Mouse (Mus musculus) gastrocnemius, adult 18-20 months (tissue): ENCODE results near the gene Kif12. TPM values are rescaled to one million over a fixed set of nuclear protein-coding genes. Genes with fewer than 3 reads are reported as not detected.

ENCODE experiments used
- DNase-seq: peaks from one replicate; pipeline ENCODE4 v3.0.0; 2021; ENCODE audit warnings: low spot score
- total RNA-seq, 2 experiments: library from RNA; stranded (reverse); gene quantifications; 2 replicates each; pipeline ENCODE4 v1.2.3; 2021

The Kif12 gene
- total RNA-seq, 2 experiments from 2014 or later: not detected

DNA sequence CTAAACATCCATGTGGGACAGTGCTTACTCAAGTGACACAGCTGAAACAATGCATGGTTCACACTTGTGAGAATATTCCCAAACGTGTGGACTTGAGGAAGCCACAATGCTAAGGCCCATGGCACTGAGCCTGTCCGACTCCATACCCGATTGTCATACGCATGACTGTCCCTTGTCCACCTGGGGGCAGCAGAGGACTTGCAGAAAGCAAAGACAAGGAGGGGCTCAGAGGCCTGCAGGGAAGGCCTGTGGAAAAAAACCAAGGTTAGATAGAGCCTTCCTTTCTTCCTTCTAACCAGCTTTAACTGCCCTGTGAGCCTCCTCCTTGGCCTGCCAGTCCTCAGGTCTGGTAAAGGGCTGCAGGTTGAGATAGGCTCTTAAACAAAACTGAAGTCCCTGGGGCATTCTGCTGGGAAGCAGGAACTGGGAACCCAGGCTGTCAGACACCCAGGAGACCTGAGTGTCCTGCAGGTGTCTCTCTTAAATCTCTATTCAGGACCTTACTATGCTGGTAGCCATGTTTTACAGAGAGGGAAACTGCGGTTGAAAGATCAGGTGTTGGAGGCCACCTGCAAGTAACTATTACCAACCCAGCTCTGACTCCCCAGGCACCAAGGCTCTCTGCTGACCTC is 12.9 kb downstream of the Kif12 start:
- DNase-seq: peak; percentile 78

DNA sequence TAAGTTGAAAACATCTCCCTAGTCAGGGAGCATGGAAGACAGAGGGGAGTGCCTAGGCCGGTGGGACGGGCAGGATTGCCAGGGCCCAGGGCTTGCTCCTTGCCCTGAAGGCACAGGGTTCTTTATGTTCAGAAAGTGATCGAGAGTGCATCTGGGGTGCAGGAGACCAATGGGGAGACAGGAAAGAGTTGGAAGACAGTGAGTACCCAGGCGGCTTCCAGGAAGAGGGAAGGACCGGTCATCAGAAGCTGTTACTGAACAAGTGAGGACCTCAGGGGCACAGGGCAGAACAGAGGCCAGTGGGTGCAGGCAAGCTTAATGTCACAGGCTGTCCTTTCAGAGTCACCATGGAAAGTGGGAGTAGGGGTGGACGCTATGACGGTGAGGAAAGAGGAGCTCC is 13.7 kb downstream of the Kif12 start:
- no peak for DNase-seq

GRCm38 (mm10) chr4:63156726-63157634 is 15.0 kb downstream of the Kif12 start:
- DNase-seq: no peak

DNA sequence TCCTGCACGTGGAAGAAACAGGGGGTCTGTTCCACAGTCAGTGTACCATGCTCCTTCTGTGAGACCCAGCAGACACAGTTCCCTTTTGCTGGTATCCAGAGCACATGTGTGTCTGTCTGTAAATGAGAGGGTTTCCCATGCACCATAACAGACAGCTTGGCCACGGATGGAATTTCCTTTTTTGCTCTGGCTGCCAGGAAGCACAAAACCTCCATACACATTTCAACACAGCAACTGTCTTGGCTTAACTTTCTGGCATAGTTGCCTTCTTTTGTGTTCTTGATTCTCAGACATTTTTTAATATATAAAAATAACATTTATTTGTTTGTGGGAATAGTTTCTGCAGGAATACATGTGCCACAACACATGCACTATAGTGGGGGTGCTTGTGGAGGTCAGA is 16.3 kb downstream of the Kif12 start:
- DNase-seq: no peak

GRCm38 (mm10) chr4:63154699-63155098 is 17.2 kb downstream of the Kif12 start, which contains the start of gene Ambp:
TSS of gene Ambp (minus strand) at chr4:63154799.
- DNase-seq: no peak

GRCm38 (mm10) chr4:63154028-63154427 is 17.9 kb downstream of the Kif12 start:
- no peak for DNase-seq

DNA sequence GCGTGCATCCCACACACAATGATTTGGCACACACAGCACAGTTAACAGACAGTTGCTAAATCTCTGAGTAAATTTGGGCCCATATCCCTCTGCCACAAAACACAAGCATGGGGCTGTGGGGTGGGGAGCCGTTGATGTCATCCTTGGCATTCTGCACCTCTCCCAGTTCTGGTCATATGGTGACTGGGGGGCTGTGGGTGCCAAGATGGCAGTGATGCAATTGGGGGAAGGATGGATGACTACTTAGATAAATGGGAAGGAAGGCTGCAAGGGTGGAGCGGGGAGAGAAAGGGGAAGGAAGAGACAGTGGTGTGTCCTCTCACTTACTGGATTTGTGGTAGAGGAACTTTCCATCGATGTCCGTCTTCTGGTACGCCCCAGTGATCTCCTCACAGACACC is 20.8 kb downstream of the Kif12 start:
- DNase-seq: no peak

DNA sequence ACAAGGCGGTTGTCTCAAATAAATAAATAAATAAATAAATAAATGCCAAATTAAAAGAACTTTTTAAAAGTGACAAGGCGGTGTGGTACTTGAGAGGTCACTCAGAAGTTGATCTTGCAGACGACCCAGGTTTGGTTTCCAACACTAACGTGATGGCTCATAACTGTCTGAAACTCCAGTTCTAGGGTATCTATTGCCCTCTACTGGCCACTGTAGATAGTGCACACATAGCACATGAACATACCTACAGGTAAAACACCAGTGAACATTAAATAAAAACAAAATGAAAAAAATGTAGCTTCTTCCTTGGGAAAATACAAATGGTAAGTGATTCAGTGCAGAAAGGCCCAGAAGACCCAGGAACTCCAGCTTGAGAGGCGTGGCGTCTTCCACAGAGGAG is 24.7 kb downstream of the Kif12 start:
- no peak for DNase-seq

GRCm38 (mm10) chr4:63129891-63130624 is 41.9 kb downstream of the Kif12 start:
- DNase-seq: peak; percentile 58

- no peak for DNase-seq
Observed at GRCm38 (mm10) chr4:63124861-63125466, 47.0 kb downstream of the Kif12 start.

DNA sequence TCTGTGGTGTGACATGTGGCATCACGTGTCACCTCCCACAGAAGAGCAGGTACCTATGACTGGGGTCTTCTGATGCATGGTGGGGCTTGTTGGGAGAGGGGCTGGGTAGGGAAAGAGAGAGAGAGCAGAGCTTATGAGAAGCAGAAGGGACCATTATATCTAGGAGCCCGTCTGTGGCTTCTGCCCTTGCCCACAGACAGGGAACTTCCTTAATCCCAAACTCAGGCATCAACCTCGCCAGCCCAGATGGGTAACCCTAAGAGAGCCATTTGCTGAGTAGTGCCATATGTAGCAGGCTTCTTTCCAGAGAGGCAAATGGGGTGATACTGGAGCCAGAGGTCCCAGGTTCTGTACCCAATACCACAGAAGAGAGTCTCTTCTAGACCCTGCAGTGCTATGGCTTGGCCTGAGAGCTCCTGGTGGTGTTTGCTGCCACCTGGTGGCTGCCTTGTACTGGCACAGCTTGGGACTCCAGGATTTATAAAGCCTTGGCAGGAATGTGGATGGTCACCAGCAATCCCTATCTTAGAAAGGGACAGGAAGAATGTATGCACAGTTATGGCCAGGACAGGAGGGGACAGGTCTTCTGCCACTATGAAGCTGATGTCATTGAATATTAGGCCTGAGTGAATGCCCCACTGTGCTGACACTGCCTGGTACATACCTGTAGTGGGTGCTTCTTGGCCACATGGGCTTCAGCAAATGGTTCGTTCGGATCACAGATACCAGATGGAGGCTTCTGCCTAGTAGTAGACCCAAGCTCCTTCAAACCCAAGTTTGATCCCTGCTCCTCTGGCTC is 53.1 kb downstream of the Kif12 start:
- DNase-seq: peak; percentile 63

Other genes starting within 250 kb of the Kif12 start
- gene Zfp618, start 206.6 kb downstream of the Kif12 start, total RNA-seq: under 1 TPM; 0.18 to 0.28 TPM
- 1 to 10 TPM in 1 of 2 experiments, not detected in 1; 1.1 TPM for gene Ambp, start 17.3 kb downstream of the Kif12 start, total RNA-seq
- under 1 TPM; 0.46 to 0.47 TPM for gene Col27a1, start 41.9 kb upstream of the Kif12 start, total RNA-seq
- 1 to 10 TPM in 1 of 2 experiments, under 1 TPM in 1; 0.62 to 5.0 TPM for gene Orm1, start 172.4 kb upstream of the Kif12 start, total RNA-seq
- gene Orm3, start 184.0 kb upstream of the Kif12 start, total RNA-seq: not detected
- under 1 TPM in 1 of 2 experiments, not detected in 1; 0.47 TPM for gene Orm2, start 190.3 kb upstream of the Kif12 start, total RNA-seq
- 1 to 10 TPM in 1 of 2 experiments, under 1 TPM in 1; 0.82 to 1.5 TPM for gene Akna, start 231.2 kb upstream of the Kif12 start, total RNA-seq